Mouse (Mus musculus) spleen, embryonic (tissue): Measurements from ENCODE around the gene Lcp1.

Experiments used
- CTCF ChIA-PET: fragments of 350-600 bp; sonication (Branson Sonifier 250); formaldehyde crosslinking; loops from one replicate; lab custom pipeline; 2022; lab: Charles Lee

Lcp1 gene

GRCm38 (mm10) chr14:75197660-75198059 lies 66.8 kb downstream of the Lcp1 start:
- CTCF ChIA-PET: interaction anchor here (0.7 kb wide), 1 partner anchor 29 kb away, joined by 3 read pairs; no protein-coding TSS in a partner anchor

- CTCF ChIA-PET: interaction anchor here (0.5 kb wide), 1 partner anchor 323 kb away, joined by 4 read pairs; no protein-coding TSS in a partner anchor
Measured at GRCm38 (mm10) chr14:75205363-75206051, 74.6 kb downstream of the Lcp1 start.

- CTCF ChIA-PET: no interaction called here
Measured at GRCm38 (mm10) chr14:75206307-75206706, 75.4 kb downstream of the Lcp1 start.

- CTCF ChIA-PET: interaction anchor here (0.7 kb wide), 1 partner anchor 527 kb away, joined by 8 read pairs; no protein-coding TSS in a partner anchor
Measured at GRCm38 (mm10) chr14:75208572-75209151, 77.8 kb downstream of the Lcp1 start.

GRCm38 (mm10) chr14:75213752-75214151 lies 82.9 kb downstream of the Lcp1 start:
- CTCF ChIA-PET: no interaction called here

- CTCF ChIA-PET: interaction anchor here (0.8 kb wide), 1 partner anchor 11 kb away, joined by 4 read pairs; no protein-coding TSS in a partner anchor
Measured at GRCm38 (mm10) chr14:75218843-75219242, 87.9 kb downstream of the Lcp1 start.

GRCm38 (mm10) chr14:75219250-75219913 lies 88.5 kb downstream of the Lcp1 start:
- CTCF ChIA-PET: interaction anchor here (0.8 kb wide), 1 partner anchor 11 kb away, joined by 4 read pairs; no protein-coding TSS in a partner anchor

GRCm38 (mm10) chr14:75222386-75222785 lies 91.5 kb downstream of the Lcp1 start:
- CTCF ChIA-PET: interaction anchor here (0.6 kb wide), 1 partner anchor 293 kb away, joined by 5 read pairs; no protein-coding TSS in a partner anchor

GRCm38 (mm10) chr14:75227453-75228084 lies 96.7 kb downstream of the Lcp1 start:
- CTCF ChIA-PET: interaction anchor here (0.6 kb wide), 1 partner anchor 10 kb away, joined by 3 read pairs; no protein-coding TSS in a partner anchor

GRCm38 (mm10) chr14:75229834-75230233 lies 98.9 kb downstream of the Lcp1 start:
- CTCF ChIA-PET: interaction anchor here (0.6 kb wide), 4 partner anchors 10 to 350 kb away, joined by 3 to 18 read pairs (median 4); no protein-coding TSS in a partner anchor

- CTCF ChIA-PET: no interaction called here
Measured at GRCm38 (mm10) chr14:75233070-75233469, 102.2 kb downstream of the Lcp1 start.

- CTCF ChIA-PET: interaction anchor here (0.6 kb wide), 1 partner anchor 94 kb away, joined by 3 read pairs; no protein-coding TSS in a partner anchor
Measured at GRCm38 (mm10) chr14:75235552-75235951, 104.7 kb downstream of the Lcp1 start.

- CTCF ChIA-PET: interaction anchor here (0.6 kb wide), 1 partner anchor 56 kb away, joined by 10 read pairs; no protein-coding TSS in a partner anchor
Measured at GRCm38 (mm10) chr14:75235955-75236635, 105.2 kb downstream of the Lcp1 start.

GRCm38 (mm10) chr14:75236636-75237003 lies 105.7 kb downstream of the Lcp1 start:
- CTCF ChIA-PET: interaction anchor here (0.6 kb wide), 2 partner anchors 9 to 57 kb away, joined by 3 to 10 read pairs; no protein-coding TSS in a partner anchor

GRCm38 (mm10) chr14:75237096-75237495 lies 106.2 kb downstream of the Lcp1 start:
- CTCF ChIA-PET: interaction anchor here (0.6 kb wide), 1 partner anchor 8 kb away, joined by 3 read pairs; no protein-coding TSS in a partner anchor

GRCm38 (mm10) chr14:75238054-75238692 lies 107.3 kb downstream of the Lcp1 start:
- CTCF ChIA-PET: interaction anchor here (0.5 to 0.7 kb wide), 2 partner anchors 11 to 397 kb away, joined by 3 to 6 read pairs; no protein-coding TSS in a partner anchor

- CTCF ChIA-PET: no interaction called here
Measured at GRCm38 (mm10) chr14:75242087-75242486, 111.2 kb downstream of the Lcp1 start, which contains the start of gene Cpb2. Gene Cpb2, plus strand, starts transcription at chr14:75242287.

- CTCF ChIA-PET: no interaction called here
Measured at GRCm38 (mm10) chr14:75246024-75247000, 115.4 kb downstream of the Lcp1 start.

- CTCF ChIA-PET: no interaction called here
Measured at GRCm38 (mm10) chr14:75250432-75250831, 119.5 kb downstream of the Lcp1 start.
